Mouse (Mus musculus) forebrain, embryonic 15.5 days (tissue): ENCODE results near the gene Gm42791. TPM values are rescaled to one million over a fixed set of nuclear protein-coding genes. Genes with fewer than 3 reads are reported as not detected.

Experiments used
- ATAC-seq: fragments of 200-750 bp; cut with Nextera tagmentation; replicated peaks from 2 replicates; pipeline ENCODE4 v1.8.0; 2017; ENCODE audit warnings: mild to moderate bottlenecking, moderate TSS enrichment, moderate library complexity
- H3K27ac ChIP-seq: fragments of 300-500 bp; sonication (generic); replicated peaks from 2 replicates; pipeline ENCODE4 v1.5.1; 2015; ENCODE audit warnings: mild to moderate bottlenecking, inconsistent platforms
- H3K27me3 ChIP-seq: fragments of 300-500 bp; sonication (generic); 2 replicates; pipeline ENCODE4 v1.6.1; 2015; ENCODE audit warnings: inconsistent platforms
- H3K36me3 ChIP-seq: fragments of 300-500 bp; sonication (generic); 2 replicates; pipeline ENCODE4 v1.6.1; 2015; ENCODE audit warnings: mild to moderate bottlenecking, inconsistent platforms
- H3K4me1 ChIP-seq: fragments of 300-500 bp; sonication (generic); 2 replicates; pipeline ENCODE4 v1.6.1; 2015; ENCODE audit warnings: inconsistent platforms
- H3K4me2 ChIP-seq: fragments of 300-500 bp; sonication (generic); replicated peaks from 2 replicates; pipeline ENCODE4 v1.6.1; 2015; ENCODE audit warnings: mild to moderate bottlenecking, inconsistent platforms
- H3K4me3 ChIP-seq: fragments of 300-500 bp; sonication (generic); 2 replicates; pipeline ENCODE4 v1.5.1; 2015; ENCODE audit warnings: mild to moderate bottlenecking, inconsistent platforms
- H3K9ac ChIP-seq: fragments of 300-500 bp; sonication (generic); replicated peaks from 2 replicates; pipeline ENCODE4 v1.6.1; 2015; ENCODE audit warnings: mild to moderate bottlenecking, inconsistent platforms
- H3K9me3 ChIP-seq: fragments of 300-500 bp; sonication (generic); 2 replicates; pipeline ENCODE4 v1.6.1; 2016; ENCODE audit warnings: inconsistent platforms
- WGBS: fragments of 180-500 bp; shearing (Covaris S2); methylation state at CpG from one replicate; pipeline ENCODE4 v1.1.7; 2015; ENCODE audit warnings: mixed read lengths; 5-methylcytosine and 5-hydroxymethylcytosine counted together
- polyA plus RNA-seq: library from polyadenylated mRNA; unstranded; fragments of >200 nt; fragmentation: Nextera tagmentation; extraction: Ambion mirVana; gene quantifications from 2 replicates; pipeline ENCODE4 v1.2.1, GENCODE M21; 2015

Gm42791 gene
- polyA plus RNA-seq, 1 experiment from 2014 or later: 7.4 TPM

- WGBS: 6% methylated on average over 6 of the region's 6 CpGs
- no peak overlapping the region for H3K4me3 ChIP-seq
- no peaks in the 10 kb centered on the region for H3K9me3 ChIP-seq
- no peak overlapping the region for H3K9ac ChIP-seq
- H3K4me2 ChIP-seq: no peak overlapping the region
- peak; percentile 53 for ATAC-seq
- no peak overlapping the region for H3K27ac ChIP-seq
- peaks cover 9% of the 10 kb centered on the region for H3K4me1 ChIP-seq
- H3K27me3 ChIP-seq: no peaks in the 10 kb centered on the region
- H3K36me3 ChIP-seq: no peaks in the 10 kb centered on the region
Observed at GRCm38 (mm10) chr5:148973019-148973668, 21.8 kb downstream of the Gm42791 start.

DNA sequence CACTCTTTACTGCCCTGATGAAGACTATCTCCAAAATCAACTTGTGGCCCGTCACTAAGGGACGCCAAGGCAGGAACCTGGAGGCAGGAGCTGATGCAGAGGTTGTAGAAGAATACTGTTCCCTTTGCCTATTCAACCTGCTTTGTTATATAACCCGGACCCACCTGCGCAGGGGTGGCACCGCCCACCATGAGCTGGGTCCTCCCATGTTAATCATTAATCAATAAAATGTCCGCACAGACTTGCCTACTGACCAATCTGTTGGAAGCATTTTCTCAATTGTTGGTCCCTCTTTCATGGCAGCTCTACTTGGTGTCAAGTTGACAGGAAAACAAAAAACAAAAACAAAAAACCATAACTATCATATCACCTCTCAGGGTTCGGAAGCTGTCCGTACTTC, 22.8 kb downstream of the Gm42791 start:
- 89% methylated on average over 8 of the region's 8 CpGs for WGBS
- ATAC-seq: no peak

DNA sequence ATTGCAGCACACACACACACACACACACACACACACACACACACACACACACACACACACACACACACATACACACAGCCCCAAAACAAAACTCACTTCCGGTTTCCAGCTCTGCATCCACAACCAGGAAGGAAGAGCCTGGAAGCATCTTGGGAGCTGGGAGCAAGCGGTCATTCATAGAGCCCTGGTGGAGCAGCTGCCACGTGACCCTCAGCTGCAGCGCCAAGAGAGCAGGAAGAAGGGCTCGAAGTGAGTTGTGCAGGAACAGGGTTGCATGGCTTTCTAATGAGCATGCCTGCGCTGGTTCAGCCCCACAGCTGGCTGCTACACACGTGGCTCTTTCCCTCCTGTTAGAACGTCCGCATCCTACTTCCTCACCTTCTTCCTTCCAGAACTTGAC, 25.3 kb downstream of the Gm42791 start:
- WGBS: 72% methylated on average over 9 of the region's 9 CpGs
- H3K9me3 ChIP-seq: no peaks in the 10 kb centered on the region
- H3K36me3 ChIP-seq: no peaks in the 10 kb centered on the region
- no peak overlapping the region for H3K9ac ChIP-seq
- peaks cover 27% of the 10 kb centered on the region for H3K4me1 ChIP-seq
- no peak overlapping the region for H3K4me2 ChIP-seq
- H3K4me3 ChIP-seq: no peak overlapping the region
- ATAC-seq: no peak
- no peaks in the 10 kb centered on the region for H3K27me3 ChIP-seq
- H3K27ac ChIP-seq: no peak overlapping the region

More for the DNA sequence above, 22.8 kb downstream of the Gm42791 start:
- Histone ChIP-seq H3K9ac (no peak overlapping the region), H3K4me2 (no peak overlapping the region), H3K27ac (no peak overlapping the region), H3K9me3 (no peaks in the 10 kb centered on the region), H3K36me3 (no peaks in the 10 kb centered on the region), H3K4me3 (no peak overlapping the region), H3K4me1 (peaks cover 9% of the 10 kb centered on the region), H3K27me3 (no peaks in the 10 kb centered on the region)

- ATAC-seq: no peak
- Histone ChIP-seq H3K36me3 (no peaks in the 10 kb centered on the region), H3K4me3 (no peak overlapping the region), H3K9me3 (no peaks in the 10 kb centered on the region), H3K27me3 (no peaks in the 10 kb centered on the region), H3K4me1 (peaks cover 27% of the 10 kb centered on the region), H3K4me2 (no peak overlapping the region), H3K9ac (no peak overlapping the region), H3K27ac (no peak overlapping the region)
- 74% methylated on average over 7 of the region's 7 CpGs for WGBS
Observed at GRCm38 (mm10) chr5:148968958-148969576, 25.9 kb downstream of the Gm42791 start.

- Histone ChIP-seq H3K36me3 (no peaks in the 10 kb centered on the region), H3K4me2 (no peak overlapping the region), H3K4me1 (peaks cover 24% of the 10 kb centered on the region), H3K27ac (no peak overlapping the region), H3K27me3 (no peaks in the 10 kb centered on the region), H3K9me3 (no peaks in the 10 kb centered on the region), H3K4me3 (no peak overlapping the region), H3K9ac (no peak overlapping the region)
- WGBS: 72% methylated on average over 5 of the region's 5 CpGs
- ATAC-seq: no peak
Observed at GRCm38 (mm10) chr5:148968179-148968578, 26.8 kb downstream of the Gm42791 start.

DNA sequence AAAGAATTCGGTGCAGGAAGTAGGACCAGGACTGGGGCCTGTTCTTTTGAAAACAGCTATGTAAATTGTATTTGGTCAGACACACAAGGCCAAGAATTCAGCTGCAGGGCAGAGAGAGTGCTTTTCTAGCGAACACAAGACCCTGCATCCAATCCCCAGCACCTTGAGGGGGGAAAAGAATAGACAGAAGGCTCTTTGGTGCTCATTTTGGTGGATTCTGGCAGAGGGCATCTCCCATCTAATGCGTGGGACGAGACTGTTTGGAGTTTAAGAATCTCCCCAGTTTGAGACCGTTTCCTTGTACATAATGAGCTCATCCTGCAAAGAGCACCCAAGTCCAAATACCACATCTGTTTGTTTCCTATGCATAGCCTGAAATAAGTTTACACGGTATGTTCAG, 28.6 kb downstream of the Gm42791 start:
- H3K27me3 ChIP-seq: no peaks in the 10 kb centered on the region
- 56% methylated on average over 6 of the region's 6 CpGs for WGBS
- H3K9me3 ChIP-seq: no peaks in the 10 kb centered on the region
- no peaks in the 10 kb centered on the region for H3K36me3 ChIP-seq
- H3K4me2 ChIP-seq: 0 out of 2 replicates have a peak overlapping the region, but pooled peaks have one; percentile 2
- no peak overlapping the region for H3K4me3 ChIP-seq
- no peak for ATAC-seq
- H3K4me1 ChIP-seq: peaks cover 18% of the 10 kb centered on the region
- peak overlapping the region; percentile 76 for H3K27ac ChIP-seq
- no peak overlapping the region for H3K9ac ChIP-seq

- peak; percentile 67 for ATAC-seq
- 28% methylated on average over 13 of the region's 13 CpGs for WGBS
- H3K27me3 ChIP-seq: no peaks in the 10 kb centered on the region
- H3K36me3 ChIP-seq: no peaks in the 10 kb centered on the region
- peak overlapping the region; percentile 76 for H3K27ac ChIP-seq
- no peak overlapping the region for H3K9ac ChIP-seq
- peaks cover 18% of the 10 kb centered on the region for H3K4me1 ChIP-seq
- peak overlapping the region; percentile 2; the same call in 1 of the 2 replicates for H3K4me2 ChIP-seq
- H3K4me3 ChIP-seq: no peak overlapping the region
- no peaks in the 10 kb centered on the region for H3K9me3 ChIP-seq
Observed at GRCm38 (mm10) chr5:148965691-148966333, 29.1 kb downstream of the Gm42791 start.

GRCm38 (mm10) chr5:148965089-148965591, 29.8 kb downstream of the Gm42791 start:
- Histone ChIP-seq H3K27ac (peak overlapping the region; percentile 76), H3K36me3 (no peaks in the 10 kb centered on the region), H3K4me3 (no peak overlapping the region), H3K27me3 (no peaks in the 10 kb centered on the region), H3K4me1 (peaks cover 18% of the 10 kb centered on the region), H3K9me3 (no peaks in the 10 kb centered on the region), H3K4me2 (no peak overlapping the region; the same call in 1 of the 2 replicates), H3K9ac (no peak overlapping the region)
- 73% methylated on average over 15 of the region's 15 CpGs for WGBS
- ATAC-seq: no peak

- no peaks in the 10 kb centered on the region for H3K27me3 ChIP-seq
- 77% methylated on average over 1 of the region's 1 CpGs for WGBS
- no peak overlapping the region for H3K4me3 ChIP-seq
- H3K9ac ChIP-seq: no peak overlapping the region
- H3K27ac ChIP-seq: peak overlapping the region; percentile 76
- H3K4me2 ChIP-seq: no peak overlapping the region
- no peak for ATAC-seq
- no peaks in the 10 kb centered on the region for H3K36me3 ChIP-seq
- no peaks in the 10 kb centered on the region for H3K9me3 ChIP-seq
- H3K4me1 ChIP-seq: peaks cover 25% of the 10 kb centered on the region
Observed at GRCm38 (mm10) chr5:148964251-148964650, 30.7 kb downstream of the Gm42791 start.

- Histone ChIP-seq H3K9me3 (no peaks in the 10 kb centered on the region), H3K4me3 (no peak overlapping the region), H3K4me2 (no peak overlapping the region), H3K27ac (no peak overlapping the region), H3K9ac (no peak overlapping the region), H3K4me1 (peaks cover 12% of the 10 kb centered on the region), H3K36me3 (no peaks in the 10 kb centered on the region), H3K27me3 (no peaks in the 10 kb centered on the region)
- WGBS: 74% methylated on average over 10 of the region's 10 CpGs
- no peak for ATAC-seq
Observed at GRCm38 (mm10) chr5:148960211-148960610, 34.7 kb downstream of the Gm42791 start.

- H3K36me3 ChIP-seq: no peaks in the 10 kb centered on the region
- H3K4me3 ChIP-seq: peak overlapping the region; percentile 42
- H3K4me1 ChIP-seq: peaks cover 12% of the 10 kb centered on the region
- peak overlapping the region; percentile 43 for H3K9ac ChIP-seq
- H3K27me3 ChIP-seq: no peaks in the 10 kb centered on the region
- no peak overlapping the region for H3K27ac ChIP-seq
- ATAC-seq: peak; percentile 83
- H3K9me3 ChIP-seq: no peaks in the 10 kb centered on the region
- 4% methylated on average over 39 of the region's 39 CpGs for WGBS
- H3K4me2 ChIP-seq: peak overlapping the region; percentile 78
Observed at GRCm38 (mm10) chr5:148959068-148959990, 35.6 kb downstream of the Gm42791 start.
